Mouse (Mus musculus) lung, embryonic 16.5 days (tissue): ENCODE data around the gene Sec11a. TPM values are rescaled to one million over a fixed set of nuclear protein-coding genes. Genes with fewer than 3 reads are reported as not detected.
"Not testable (repeated sequence)": the region's sequence is repeated elsewhere in the genome, so short reads cannot be mapped to it uniquely, and the experiment has no call there.

ENCODE experiments used
- ATAC-seq: fragments of 200-750 bp; cut with Nextera tagmentation; 2 replicates; pipeline ENCODE4 v1.8.0; 2017; ENCODE audit warnings: low read depth, mild to moderate bottlenecking, moderate library complexity
- H3K27ac ChIP-seq: fragments of 300-500 bp; sonication (generic); 2 replicates; pipeline ENCODE4 v1.5.1; 2014; ENCODE audit warnings: mild to moderate bottlenecking, control low read depth, low read length
- H3K27me3 ChIP-seq: fragments of 300-500 bp; sonication (generic); 2 replicates; pipeline ENCODE4 v1.6.1; 2014; ENCODE audit warnings: low read depth, low read length, mixed read lengths; ENCODE audit not compliant: control insufficient read depth, insufficient read depth
- H3K36me3 ChIP-seq: fragments of 300-500 bp; sonication (generic); 2 replicates; pipeline ENCODE4 v1.6.1; 2014; ENCODE audit warnings: low read length; ENCODE audit not compliant: control insufficient read depth, insufficient read depth
- H3K4me1 ChIP-seq: fragments of 300-500 bp; sonication (generic); replicated peaks from 2 replicates; pipeline ENCODE4 v1.6.1; 2014; ENCODE audit warnings: low read length, mixed read lengths; ENCODE audit not compliant: control insufficient read depth, insufficient read depth
- H3K4me2 ChIP-seq: fragments of 300-500 bp; sonication (generic); 2 replicates; pipeline ENCODE4 v1.6.1; 2014; ENCODE audit warnings: low read depth, low read length, control low read depth
- H3K4me3 ChIP-seq: fragments of 300-500 bp; sonication (generic); 2 replicates; pipeline ENCODE4 v1.5.1; 2014; ENCODE audit warnings: mild to moderate bottlenecking, low read length, control low read depth
- H3K9ac ChIP-seq: fragments of 300-500 bp; sonication (generic); 2 replicates; pipeline ENCODE4 v1.6.1; 2014; ENCODE audit warnings: low read length, control low read depth
- H3K9me3 ChIP-seq: fragments of 300-500 bp; sonication (generic); 2 replicates; pipeline ENCODE4 v1.6.1; 2016; ENCODE audit warnings: low read length; ENCODE audit not compliant: control insufficient read depth
- WGBS: fragments of 180-500 bp; shearing (Covaris S2); extraction: QIAGEN DNeasy Blood & Tissue Kit; methylation state at CpG from one replicate; pipeline ENCODE4 v1.1.7; 2014; 5-methylcytosine and 5-hydroxymethylcytosine counted together
- polyA plus RNA-seq: library from polyadenylated mRNA; unstranded; fragments of >200 nt; fragmentation: Nextera tagmentation; extraction: Ambion mirVana; gene quantifications from 2 replicates; pipeline ENCODE4 v1.2.1, GENCODE M21; 2015

The Sec11a gene
- polyA plus RNA-seq, 1 experiment from 2014 or later: 195 TPM

GRCm38 (mm10) chr7:80962799-80963198, 15.2 kb upstream of the Sec11a start:
- Histone ChIP-seq H3K4me1 (no peaks in the 10 kb centered on the region), H3K4me2 (no peak overlapping the region), H3K9ac (no peak overlapping the region), H3K27ac (no peak overlapping the region), H3K36me3 (no peaks in the 10 kb centered on the region), H3K27me3 (no peaks in the 10 kb centered on the region), H3K4me3 (no peak overlapping the region), H3K9me3 (0 out of 2 replicates have a peak, but pooled peaks cover 2% of the 10 kb centered on the region)
- WGBS: 70% methylated on average over 6 of the region's 6 CpGs
- ATAC-seq: no peak

GRCm38 (mm10) chr7:80959003-80959402, 11.4 kb upstream of the Sec11a start:
- no peak overlapping the region for H3K9ac ChIP-seq
- no peaks in the 10 kb centered on the region for H3K36me3 ChIP-seq
- WGBS: 83% methylated on average over 3 of the region's 3 CpGs
- no peak overlapping the region for H3K4me2 ChIP-seq
- no peak overlapping the region for H3K4me3 ChIP-seq
- no peaks in the 10 kb centered on the region for H3K27me3 ChIP-seq
- no peak for ATAC-seq
- H3K4me1 ChIP-seq: no peaks in the 10 kb centered on the region
- H3K9me3 ChIP-seq: no peaks in the 10 kb centered on the region
- no peak overlapping the region for H3K27ac ChIP-seq

- H3K4me3 ChIP-seq: no peak overlapping the region
- no peak overlapping the region for H3K27ac ChIP-seq
- no peak for ATAC-seq
- no peak overlapping the region for H3K9ac ChIP-seq
- H3K4me2 ChIP-seq: no peak overlapping the region
- no peaks in the 10 kb centered on the region for H3K36me3 ChIP-seq
- H3K9me3 ChIP-seq: no peaks in the 10 kb centered on the region
- WGBS: 61% methylated on average over 2 of the region's 2 CpGs
- no peaks in the 10 kb centered on the region for H3K27me3 ChIP-seq
- H3K4me1 ChIP-seq: no peaks in the 10 kb centered on the region
Observed at GRCm38 (mm10) chr7:80956891-80957290, 9.3 kb upstream of the Sec11a start.

- no peak overlapping the region for H3K9ac ChIP-seq
- ATAC-seq: no peak
Observed at GRCm38 (mm10) chr7:80954251-80954650, 6.7 kb upstream of the Sec11a start.

GRCm38 (mm10) chr7:80952140-80952539, 4.6 kb upstream of the Sec11a start:
- H3K27me3 ChIP-seq: no peaks in the 10 kb centered on the region
- H3K4me3 ChIP-seq: no peak overlapping the region
- H3K4me2 ChIP-seq: no peak overlapping the region
- H3K9me3 ChIP-seq: no peaks in the 10 kb centered on the region
- WGBS: 50% methylated on average over 3 of the region's 3 CpGs
- no peaks in the 10 kb centered on the region; the same call in 1 of the 2 replicates for H3K4me1 ChIP-seq
- no peak for ATAC-seq
- no peak overlapping the region for H3K27ac ChIP-seq
- H3K9ac ChIP-seq: no peak overlapping the region
- no peaks in the 10 kb centered on the region for H3K36me3 ChIP-seq

More at GRCm38 (mm10) chr7:80954251-80954650, 6.7 kb upstream of the Sec11a start:
- H3K4me3 ChIP-seq: no peak overlapping the region
- H3K27me3 ChIP-seq: no peaks in the 10 kb centered on the region
- no peak overlapping the region for H3K27ac ChIP-seq
- 72% methylated on average over 2 of the region's 2 CpGs for WGBS
- H3K4me1 ChIP-seq: no peaks in the 10 kb centered on the region
- H3K9me3 ChIP-seq: no peaks in the 10 kb centered on the region
- no peak overlapping the region for H3K4me2 ChIP-seq
- no peaks in the 10 kb centered on the region for H3K36me3 ChIP-seq

- no peak overlapping the region for H3K4me3 ChIP-seq
- ATAC-seq: no peak
- no peak overlapping the region for H3K4me2 ChIP-seq
- H3K36me3 ChIP-seq: no peaks in the 10 kb centered on the region
- H3K4me1 ChIP-seq: peaks cover 3% of the 10 kb centered on the region
- WGBS: 71% methylated on average over 4 of the region's 4 CpGs
- no peak overlapping the region for H3K27ac ChIP-seq
- H3K27me3 ChIP-seq: no peaks in the 10 kb centered on the region
- no peak overlapping the region for H3K9ac ChIP-seq
- H3K9me3 ChIP-seq: no peaks in the 10 kb centered on the region
Observed at GRCm38 (mm10) chr7:80951461-80951860, 3.9 kb upstream of the Sec11a start.

GRCm38 (mm10) chr7:80939808-80940207, 7.8 kb downstream of the Sec11a start:
- WGBS: 94% methylated on average over 4 of the region's 4 CpGs

GRCm38 (mm10) chr7:80937304-80937666, 10.3 kb downstream of the Sec11a start:
- not testable (repeated sequence) for H3K4me1 ChIP-seq, H3K36me3 ChIP-seq, H3K27me3 ChIP-seq, H3K4me3 ChIP-seq, ATAC-seq, H3K9ac ChIP-seq, H3K4me2 ChIP-seq, H3K9me3 ChIP-seq, H3K27ac ChIP-seq

More at GRCm38 (mm10) chr7:80939808-80940207, 7.8 kb downstream of the Sec11a start:
- H3K36me3 ChIP-seq: no peaks in the 10 kb centered on the region
- no peak overlapping the region for H3K27ac ChIP-seq
- H3K9ac ChIP-seq: no peak overlapping the region
- no peaks in the 10 kb centered on the region for H3K9me3 ChIP-seq
- no peak overlapping the region for H3K4me2 ChIP-seq
- H3K27me3 ChIP-seq: no peaks in the 10 kb centered on the region
- no peaks in the 10 kb centered on the region for H3K4me1 ChIP-seq
- no peak for ATAC-seq
- H3K4me3 ChIP-seq: no peak overlapping the region

- ATAC-seq, H3K4me3 ChIP-seq: not testable (repeated sequence)
- 30% methylated on average over 7 of the region's 7 CpGs for WGBS
Observed at GRCm38 (mm10) chr7:80936617-80937303, 10.8 kb downstream of the Sec11a start.

GRCm38 (mm10) chr7:80935834-80936233, 11.7 kb downstream of the Sec11a start:
- Histone ChIP-seq H3K4me1 (no peaks in the 10 kb centered on the region), H3K4me2 (no peak overlapping the region), H3K27ac (no peak overlapping the region), H3K36me3 (peaks cover 9% of the 10 kb centered on the region), H3K4me3 (no peak overlapping the region), H3K9me3 (no peaks in the 10 kb centered on the region), H3K9ac (no peak overlapping the region), H3K27me3 (no peaks in the 10 kb centered on the region)
- no peak for ATAC-seq
- WGBS: 88% methylated on average over 1 of the region's 1 CpGs

More at GRCm38 (mm10) chr7:80936617-80937303, 10.8 kb downstream of the Sec11a start:
- not testable (repeated sequence) for H3K4me1 ChIP-seq, H3K27me3 ChIP-seq, H3K9ac ChIP-seq, H3K9me3 ChIP-seq, H3K27ac ChIP-seq, H3K36me3 ChIP-seq, H3K4me2 ChIP-seq
